Mouse (Mus musculus): ENCODE data around the gene Mcub.
A peak's percentile ranks its signal among the peaks of the same experiment; 100 is the strongest.

The Mcub gene

GRCm38 (mm10) chr3:129969432-129970395 lies at the start of gene Mcub:
Gene Mcub (minus strand): TSS chr3:129970206.
- peak; percentile 68 to 73 for DNase-seq

DNA sequence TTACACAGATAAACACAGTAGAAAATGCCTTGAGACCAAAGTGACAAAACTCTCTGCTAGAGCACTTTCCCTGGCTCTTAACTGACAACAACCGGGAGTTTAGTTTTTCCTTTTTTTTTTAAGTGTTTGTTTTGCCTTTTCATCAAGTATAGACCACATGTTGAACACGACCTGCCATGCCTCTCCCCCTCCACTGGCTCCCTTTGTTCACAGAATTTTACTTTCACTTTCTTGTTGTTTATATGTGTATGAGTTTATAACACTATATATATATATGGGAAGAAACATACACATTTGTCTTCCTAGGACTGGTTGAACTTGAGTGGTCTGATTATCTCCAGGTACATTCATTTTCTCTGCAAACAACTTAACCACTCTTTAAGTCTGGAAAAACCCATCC lies 42.9 kb upstream of the Mcub start:
- no peak for DNase-seq

- DNase-seq = no peak
Measured at GRCm38 (mm10) chr3:130011236-130011635, 41.2 kb upstream of the Mcub start.

GRCm38 (mm10) chr3:130006141-130006540 lies 36.1 kb upstream of the Mcub start:
- no peak for DNase-seq

DNA sequence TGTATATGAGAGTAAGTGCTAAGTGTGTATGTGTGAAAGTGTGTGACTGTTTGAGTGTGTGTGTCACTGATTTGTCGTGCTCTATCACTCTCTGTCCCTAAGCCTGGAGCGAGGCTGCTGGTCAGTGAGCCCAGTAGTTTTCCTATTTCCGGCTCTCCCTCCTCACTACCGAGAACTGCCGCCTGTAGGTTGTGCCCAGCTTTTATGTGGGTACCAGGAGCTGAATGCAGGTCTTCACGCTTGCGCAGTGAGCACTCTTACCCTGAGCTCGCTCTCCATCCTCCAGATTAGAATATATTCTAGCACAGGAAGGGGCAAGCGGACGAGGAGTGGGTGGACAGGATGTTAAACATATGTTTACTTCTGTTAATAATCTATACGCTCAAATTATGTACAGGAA lies 30.9 kb upstream of the Mcub start:
- DNase-seq = no peak

DNA sequence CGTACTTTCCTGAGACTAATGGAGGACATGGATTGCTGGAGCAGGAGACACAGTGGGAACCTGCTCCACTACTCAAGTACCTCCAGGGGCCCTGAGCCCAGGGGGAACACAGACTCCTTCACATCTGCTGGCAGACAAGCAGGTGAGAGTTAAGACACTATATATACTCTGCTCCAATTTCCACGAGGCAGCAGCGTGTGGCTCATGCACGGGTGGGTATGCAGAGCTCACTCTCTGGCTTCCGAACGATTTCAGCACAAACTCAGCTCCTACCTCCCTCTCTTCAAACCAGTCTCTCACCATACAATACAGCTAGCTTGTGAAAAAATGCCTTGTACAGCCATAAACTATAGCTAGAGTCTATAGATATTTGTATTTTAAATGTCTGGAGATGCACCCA lies 28.5 kb upstream of the Mcub start:
- no peak for DNase-seq

DNA sequence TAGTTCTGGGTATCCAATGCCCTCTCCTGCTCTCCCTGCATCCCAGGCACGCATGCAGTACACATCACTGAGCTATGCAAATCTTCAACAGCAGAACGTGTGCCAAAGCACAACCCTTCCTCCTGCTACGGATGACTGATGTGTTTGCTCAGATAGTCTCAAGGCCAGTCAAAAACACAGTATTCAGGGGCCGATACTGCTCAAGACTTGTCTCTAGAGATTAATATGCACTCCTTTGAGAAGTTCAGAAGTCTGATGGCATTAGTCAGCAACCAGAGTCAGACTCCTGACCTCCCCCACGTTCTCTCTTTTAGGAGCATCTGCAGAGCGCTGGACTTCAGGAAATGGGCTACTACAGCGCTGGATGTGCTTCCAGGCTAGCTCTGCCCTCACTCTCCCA lies 28.0 kb upstream of the Mcub start:
- DNase-seq = no peak

GRCm38 (mm10) chr3:129997324-129997723 lies 27.3 kb upstream of the Mcub start:
- no peak for DNase-seq

DNA sequence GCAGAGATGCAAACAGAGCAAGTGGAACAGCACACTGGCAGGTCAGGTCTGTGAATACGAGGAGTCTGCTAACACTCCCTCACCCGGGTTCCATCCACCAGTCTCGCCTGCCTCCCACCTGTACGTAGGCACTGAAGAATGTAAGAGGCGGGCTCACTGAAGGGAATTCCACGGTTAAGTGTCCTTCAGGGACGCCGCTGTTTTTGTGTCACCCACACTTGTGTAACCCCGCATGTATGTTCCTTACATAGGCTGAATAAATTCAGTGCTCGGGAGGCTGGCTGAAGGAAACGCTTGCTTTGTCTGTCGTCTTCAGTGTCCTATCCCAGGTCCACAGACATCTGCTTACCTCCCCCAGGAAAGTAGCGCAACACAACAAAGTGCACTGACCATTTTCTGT lies 17.3 kb upstream of the Mcub start:
- DNase-seq = no peak

DNA sequence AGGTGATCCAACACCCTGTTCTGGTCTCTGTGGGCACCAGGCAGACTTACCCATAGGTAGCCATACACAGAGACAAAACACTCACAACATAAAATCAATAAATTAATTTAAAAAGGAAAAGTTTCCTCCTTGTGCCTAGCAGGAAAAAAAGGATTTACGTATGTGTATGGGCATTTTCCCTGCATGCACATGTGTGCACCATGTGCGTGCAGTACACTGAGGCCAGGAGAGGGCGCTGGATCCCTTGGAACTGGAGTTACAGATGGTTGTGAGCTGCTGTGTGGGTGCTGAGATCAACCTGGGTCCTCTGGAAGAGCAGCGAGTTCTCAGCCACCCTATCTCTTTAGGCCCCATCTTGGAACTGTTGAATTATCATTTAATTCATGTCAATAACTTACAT lies 15.3 kb upstream of the Mcub start:
- DNase-seq = peak in 1 of 2 experiments; percentile 9

DNA sequence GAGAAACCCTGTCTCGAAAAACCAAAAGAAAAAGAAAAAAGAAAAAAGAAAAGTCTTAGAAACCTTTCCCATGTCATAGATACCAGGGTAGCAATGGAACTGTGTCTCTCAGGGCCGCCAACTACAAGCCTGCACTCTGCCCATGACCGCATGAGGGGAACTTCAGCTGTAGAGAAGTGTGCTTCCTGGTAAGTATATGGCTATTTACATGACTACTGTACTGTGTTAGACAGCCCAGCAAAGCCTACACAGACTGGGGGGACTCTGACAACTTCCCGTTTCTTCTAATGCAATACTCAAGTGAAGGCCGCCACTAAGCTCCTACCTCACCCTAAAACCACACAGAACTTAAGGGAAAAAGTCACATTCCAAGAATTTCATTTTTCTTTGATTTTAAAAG lies 14.8 kb upstream of the Mcub start:
- no peak for DNase-seq

GRCm38 (mm10) chr3:129982271-129982670 lies 12.3 kb upstream of the Mcub start:
- DNase-seq = no peak

- no peak for DNase-seq
Measured at GRCm38 (mm10) chr3:129981756-129982155, 11.8 kb upstream of the Mcub start.

GRCm38 (mm10) chr3:129979510-129979909 lies 9.5 kb upstream of the Mcub start:
- DNase-seq = no peak

DNA sequence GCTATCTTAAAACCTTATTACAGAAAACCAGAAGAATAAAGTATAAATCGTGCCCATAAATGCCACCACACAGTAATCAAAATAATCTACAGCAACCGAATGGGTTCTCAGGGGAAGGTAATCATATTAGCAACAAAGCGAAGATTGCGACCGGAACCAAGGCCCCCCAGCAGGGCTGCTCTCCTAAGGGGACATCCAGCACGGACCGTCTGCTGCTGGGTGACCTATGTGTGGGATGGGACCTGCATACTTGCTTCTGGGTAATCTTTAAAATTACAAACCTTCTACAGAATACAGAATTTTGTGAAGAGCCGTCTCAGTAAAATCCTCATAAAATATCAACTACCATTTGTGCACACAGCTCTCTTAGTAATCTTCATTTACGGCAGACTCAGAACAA lies 8.7 kb upstream of the Mcub start:
- no peak for DNase-seq

DNA sequence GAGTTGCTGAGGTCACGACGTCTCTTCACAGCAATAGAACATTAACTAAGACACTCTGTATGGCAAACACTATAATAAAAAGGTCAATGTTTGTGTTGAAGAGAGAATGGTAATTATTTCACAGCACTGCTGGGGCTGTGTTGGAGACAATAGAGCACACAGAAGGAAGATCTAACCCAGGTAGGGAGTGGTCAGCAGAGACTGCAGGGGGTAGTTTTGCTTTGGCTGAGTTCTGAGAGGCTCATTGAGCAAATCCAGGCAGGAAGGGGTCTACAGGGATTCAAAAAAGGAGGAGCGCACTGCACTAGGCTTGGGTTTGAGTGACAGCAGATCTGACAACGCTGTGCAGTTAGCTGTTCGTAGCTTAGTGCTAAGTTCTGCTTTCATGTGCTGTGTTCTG lies 6.3 kb upstream of the Mcub start:
- no peak for DNase-seq

DNA sequence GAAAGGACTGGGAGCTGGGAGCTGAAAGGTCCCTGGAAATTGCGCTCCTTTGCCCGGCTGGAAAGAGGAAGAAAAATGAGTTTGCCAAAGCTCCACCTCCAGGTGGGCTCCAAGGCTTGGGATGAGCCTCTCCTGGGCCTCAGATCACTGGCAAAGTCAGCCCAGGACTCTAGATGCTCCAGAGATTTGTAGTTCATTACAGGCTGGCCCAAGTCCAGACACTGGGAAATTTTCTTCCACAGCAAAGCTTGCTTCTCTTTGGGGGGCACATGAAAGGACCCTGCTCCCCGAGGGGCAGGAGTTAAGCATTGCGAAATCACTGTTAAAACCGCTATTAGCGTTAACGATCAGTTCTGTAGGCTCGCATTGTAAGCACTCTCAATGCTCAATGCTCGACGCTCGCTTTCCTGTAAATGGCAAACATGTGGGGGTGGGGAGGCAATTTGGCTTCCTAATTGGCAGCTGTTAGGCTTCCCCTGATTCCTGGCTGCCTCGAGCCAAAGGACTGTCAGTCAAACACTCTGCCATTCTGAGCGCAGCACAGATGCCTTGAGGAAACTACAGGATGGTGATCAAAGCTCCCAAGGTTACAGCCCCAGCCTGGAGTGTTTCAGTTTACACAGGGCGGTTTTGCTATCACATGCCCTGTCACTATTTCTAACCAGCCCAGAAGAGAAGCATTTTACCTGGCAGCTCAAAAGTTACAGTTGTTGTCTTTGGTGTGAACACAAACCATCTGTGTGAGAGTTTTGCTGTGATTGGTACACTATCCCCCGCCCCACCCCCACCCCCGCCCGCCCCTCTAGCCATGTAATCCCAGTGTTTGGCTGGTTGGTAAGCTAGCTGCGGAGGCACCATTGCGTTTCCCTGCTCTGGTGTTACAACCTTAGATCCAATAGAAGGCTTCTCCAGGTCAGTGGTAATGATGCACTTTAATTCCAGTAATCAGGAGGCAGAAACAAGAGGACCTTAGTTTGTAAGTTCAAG lies 816 bp upstream of the Mcub start:
- peak; percentile 45 to 46 for DNase-seq

DNA sequence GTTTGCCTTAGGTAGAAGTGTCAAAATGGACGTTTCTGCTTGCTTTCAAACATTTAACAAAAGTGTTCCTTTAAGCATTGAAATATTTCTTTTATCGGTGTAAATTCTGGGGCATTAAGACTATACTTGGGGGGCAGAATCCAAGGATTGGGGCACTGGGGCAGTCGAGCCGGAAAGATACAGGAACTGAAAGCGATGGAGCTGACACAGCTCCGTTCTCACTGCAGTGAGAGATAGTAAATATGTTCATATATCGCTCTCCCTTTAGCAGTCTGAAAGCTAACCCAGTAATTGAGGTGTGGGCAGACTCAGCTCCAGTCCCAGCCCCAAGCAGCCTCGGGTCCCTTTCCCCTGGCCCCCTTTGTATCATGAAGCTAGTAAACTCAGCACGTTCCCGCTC lies 975 bp downstream of the Mcub start:
- no peak for DNase-seq

DNA sequence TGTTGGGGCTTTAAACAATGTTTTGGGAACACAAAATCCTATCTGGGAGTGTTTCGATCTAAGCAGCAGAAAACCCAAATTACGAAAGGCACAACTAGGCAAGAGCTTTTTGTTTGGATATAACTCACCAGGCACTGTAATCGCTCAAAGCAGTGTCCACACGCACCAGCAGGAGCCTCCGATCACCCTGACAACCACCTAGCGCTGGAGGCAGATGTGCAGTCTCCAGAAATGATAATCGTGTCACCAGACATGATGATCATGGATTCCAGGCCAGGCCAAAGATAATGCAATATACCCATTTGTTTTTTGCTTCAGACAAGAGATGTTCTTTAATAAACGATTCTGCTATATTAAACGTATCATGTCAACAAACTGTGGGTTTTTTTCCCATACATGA lies 2.1 kb downstream of the Mcub start:
- no peak for DNase-seq

- no peak for DNase-seq
Measured at GRCm38 (mm10) chr3:129964681-129965080, 5.3 kb downstream of the Mcub start.

DNA sequence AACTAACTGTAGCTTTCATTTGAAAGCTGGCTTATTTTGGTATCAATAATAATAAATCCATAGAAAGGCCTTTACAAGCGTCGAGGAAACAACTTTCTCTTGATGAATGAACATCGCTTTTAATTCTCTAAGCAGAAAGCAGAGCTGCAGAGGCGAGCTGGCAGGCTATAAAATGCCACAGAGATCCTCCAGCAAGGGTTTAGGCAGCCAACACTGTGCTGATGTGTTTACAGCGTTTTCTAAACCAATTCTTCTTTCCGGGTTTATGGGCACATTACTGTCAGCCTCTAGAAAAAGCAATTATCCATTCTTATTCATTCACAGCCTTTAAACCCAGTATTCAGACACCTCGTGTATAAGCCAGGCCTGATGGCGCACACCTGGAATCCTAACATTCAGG lies 7.5 kb downstream of the Mcub start:
- DNase-seq = no peak

GRCm38 (mm10) chr3:129953296-129953695 lies 16.7 kb downstream of the Mcub start:
- DNase-seq = no peak

DNA sequence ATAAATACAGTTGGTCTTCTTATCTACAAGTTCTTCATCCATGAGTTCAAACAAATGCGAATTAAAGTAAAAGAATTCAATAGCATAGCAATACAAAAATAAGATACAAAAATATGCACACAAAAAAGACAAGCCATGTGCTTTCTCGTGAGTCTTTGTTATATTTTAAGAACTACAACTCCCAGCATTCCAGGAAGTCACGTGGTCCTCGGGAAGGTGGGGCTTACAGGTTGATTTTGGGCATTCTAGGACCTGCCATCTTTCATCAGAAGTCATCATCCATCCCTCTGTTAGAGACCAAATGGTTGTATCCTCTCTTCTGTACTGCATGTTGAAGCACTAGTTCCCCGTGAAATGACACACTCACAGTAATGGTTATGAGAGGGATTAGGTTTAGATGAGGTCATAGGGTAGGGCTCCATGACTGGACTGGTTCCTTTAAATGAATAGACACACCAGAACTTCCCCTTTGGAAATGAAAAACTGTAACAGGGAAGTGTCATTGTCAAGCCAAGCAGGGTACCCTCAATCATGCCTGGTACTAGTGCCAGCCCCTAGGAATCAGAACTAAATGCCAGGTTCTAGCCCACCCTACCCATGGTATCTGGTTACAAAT lies 20.7 kb downstream of the Mcub start:
- no peak for DNase-seq

All from lung, postnatal 4 days (tissue).